Mouse (Mus musculus): ENCODE data around the gene Olfr173.

Olfr173 gene

GRCm38 (mm10) chr16:58800168-58800567 lies at the start of gene Olfr173:
Gene Olfr173, minus strand, starts transcription at chr16:58800268.
- no peak for DNase-seq (ENCODE audit: low read depth, low spot score)

- DNase-seq (ENCODE audit: low read depth, low spot score) = no peak
Observed at GRCm38 (mm10) chr16:58826732-58827319, 26.8 kb upstream of the Olfr173 start, which contains the start of gene Olfr175-ps1. Gene Olfr175-ps1, minus strand, starts transcription at chr16:58826782.

- DNase-seq (ENCODE audit: low read depth, low spot score) = no peak
Observed at GRCm38 (mm10) chr16:58763076-58763475, 37.0 kb downstream of the Olfr173 start, which contains the start of gene Olfr172. Gene Olfr172, minus strand, starts transcription at chr16:58763176.

- DNase-seq (ENCODE audit: low read depth, low spot score) = no peak
Observed at GRCm38 (mm10) chr16:58756191-58756590, 43.9 kb downstream of the Olfr173 start.

- DNase-seq (ENCODE audit: low read depth, low spot score) = no peak
Observed at GRCm38 (mm10) chr16:58751314-58751713, 48.8 kb downstream of the Olfr173 start.

GRCm38 (mm10) chr16:58746715-58747114 lies 53.4 kb downstream of the Olfr173 start:
- DNase-seq (ENCODE audit: low read depth, low spot score) = no peak
